Mouse (Mus musculus): Measurements from ENCODE around the gene Agbl1.

DNA sequence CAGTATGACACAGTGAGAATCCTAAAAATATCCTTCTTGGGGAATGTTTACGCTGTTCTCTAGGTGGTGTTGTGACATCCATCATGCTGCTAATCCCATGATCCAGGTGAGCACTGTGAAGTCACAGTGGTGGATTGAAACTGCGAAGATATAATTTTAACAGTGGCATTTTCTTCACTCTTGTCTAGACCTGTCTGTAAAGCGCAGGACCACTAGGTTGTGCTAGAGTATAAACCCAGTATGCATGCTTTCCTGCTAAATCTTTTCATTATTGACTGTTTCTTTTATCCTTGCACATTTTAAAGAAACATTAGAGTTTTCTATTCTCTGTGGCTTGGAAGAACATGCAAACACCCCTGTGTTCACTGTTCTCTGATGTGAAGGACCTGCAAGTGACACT lies 57.8 kb downstream of the Agbl1 start:
- TF ChIP-seq CTCF (conservative IDR thresholded peaks at IDR 0.05; ENCODE audit: insufficient read depth, insufficient read length, low read depth, low read length): no peak
- TF ChIP-seq POLR2A (IDR thresholded peaks at IDR 0.05; ENCODE audit: low read depth, low read length): no peak

All from kidney, adult 2 months (tissue).